Mouse (Mus musculus) cerebellum, adult 2 months (tissue): ENCODE results near the gene Ncbp3. TPM values are rescaled to one million over a fixed set of nuclear protein-coding genes. Genes with fewer than 3 reads are reported as not detected.

Experiments used
- DNase-seq, 2 experiments: peaks; one replicate each; pipeline ENCODE4 v3.0.0; 2021
- H3K27ac ChIP-seq: fragments of 200-500 bp; 2 replicates; pipeline ENCODE4 v1.5.1; 2012; ENCODE audit warnings: low read length, control low read depth, inconsistent platforms; ENCODE audit not compliant: insufficient read depth
- H3K27me3 ChIP-seq: fragments of 200-500 bp; 2 replicates; pipeline ENCODE4 v1.6.1; 2012; ENCODE audit warnings: inconsistent platforms, mild to moderate bottlenecking, low read length, moderate library complexity; ENCODE audit not compliant: control insufficient read depth, insufficient read depth
- H3K4me1 ChIP-seq: fragments of 200-500 bp; 2 replicates; pipeline ENCODE4 v1.6.1; 2011; ENCODE audit warnings: low read length; ENCODE audit not compliant: control insufficient read depth, insufficient read depth
- H3K4me3 ChIP-seq: fragments of 200-500 bp; replicated peaks from 2 replicates; pipeline ENCODE3; 2011; ENCODE audit warnings: mild to moderate bottlenecking, low read depth, low read length, control low read depth; ENCODE audit not compliant: insufficient read depth
- CTCF ChIP-seq: fragments of 200-500 bp; IDR thresholded peaks from 2 replicates; pipeline ENCODE4 v1.5.1; 2011; ENCODE audit warnings: low read depth, mild to moderate bottlenecking, control low read depth, low read length, moderate library complexity, borderline replicate concordance; ENCODE audit not compliant: insufficient read depth
- POLR2A ChIP-seq: fragments of 200-500 bp; IDR thresholded peaks from 2 replicates; pipeline ENCODE4 v1.6.1; 2011; ENCODE audit warnings: low read length, control low read depth, borderline replicate concordance; ENCODE audit not compliant: insufficient read depth
- WGBS: fragments of 180-500 bp; shearing (Covaris S2); methylation state at CpG from one replicate; pipeline ENCODE4 v1.1.7; 2018; 5-methylcytosine and 5-hydroxymethylcytosine counted together
- polyA plus RNA-seq: library from polyadenylated mRNA; depleted of rRNA; stranded (reverse); fragments of >200 nt; gene quantifications from 2 replicates; pipeline ENCODE4 v1.2.3, GENCODE M21; 2012

The Ncbp3 gene
- polyA plus RNA-seq, 1 experiment: 6.4 TPM

DNA sequence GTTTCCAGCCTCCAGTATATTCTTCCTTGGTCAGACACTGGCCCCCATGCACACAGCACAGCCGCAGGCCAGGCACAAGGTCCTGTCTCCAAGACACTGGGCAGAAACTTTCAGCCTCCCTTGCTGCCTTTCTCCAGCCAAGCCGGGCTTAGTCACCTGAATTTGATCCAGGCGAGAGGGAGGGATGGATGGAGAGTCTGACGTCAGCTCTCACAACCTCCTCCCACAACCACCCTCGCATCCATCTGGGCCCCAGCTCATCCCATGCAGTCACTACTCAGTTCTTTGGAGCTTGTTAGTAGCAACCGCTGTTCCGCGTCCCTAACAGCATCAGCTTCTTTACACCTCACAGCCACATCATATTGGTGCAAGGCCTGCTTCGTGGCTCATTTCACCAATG is 24.5 kb upstream of the Ncbp3 start:
- Histone ChIP-seq H3K4me3 (no peak overlapping the region), H3K27me3 (no peaks in the 10 kb centered on the region), H3K27ac (peak overlapping the region; percentile 14), H3K4me1 (peaks cover 47% of the 10 kb centered on the region)
- TF ChIP-seq CTCF (no peak), POLR2A (no peak)
- DNase-seq: peak; percentile 86 to 93
- WGBS: 16% methylated on average over 9 of the region's 9 CpGs

DNA sequence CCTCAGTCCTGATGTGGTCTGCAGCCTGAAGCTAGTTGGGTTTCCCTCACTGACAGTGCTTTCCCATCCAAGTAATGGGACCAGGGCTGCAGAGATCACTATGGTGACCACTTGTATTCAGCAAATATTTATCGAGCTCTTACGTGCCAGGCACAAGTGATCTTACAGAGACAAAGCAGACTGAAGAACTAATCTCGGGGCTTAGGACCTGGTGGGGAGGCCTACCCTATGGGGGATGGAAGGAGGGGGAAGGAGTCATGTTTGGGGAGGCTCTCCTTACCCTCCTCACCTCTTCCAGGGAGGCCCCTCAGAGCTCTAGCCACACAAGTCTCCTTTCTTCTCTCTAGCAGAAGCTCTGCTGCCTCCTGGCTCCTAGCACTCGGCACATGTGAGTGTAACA is 23.8 kb upstream of the Ncbp3 start:
- Histone ChIP-seq H3K4me1 (peaks cover 47% of the 10 kb centered on the region), H3K27me3 (no peaks in the 10 kb centered on the region), H3K27ac (0 out of 2 replicates have a peak overlapping the region, but pooled peaks have one; percentile 0), H3K4me3 (no peak overlapping the region)
- 57% methylated on average over 4 of the region's 4 CpGs for WGBS
- TF ChIP-seq CTCF: no peak
- no peak for DNase-seq

DNA sequence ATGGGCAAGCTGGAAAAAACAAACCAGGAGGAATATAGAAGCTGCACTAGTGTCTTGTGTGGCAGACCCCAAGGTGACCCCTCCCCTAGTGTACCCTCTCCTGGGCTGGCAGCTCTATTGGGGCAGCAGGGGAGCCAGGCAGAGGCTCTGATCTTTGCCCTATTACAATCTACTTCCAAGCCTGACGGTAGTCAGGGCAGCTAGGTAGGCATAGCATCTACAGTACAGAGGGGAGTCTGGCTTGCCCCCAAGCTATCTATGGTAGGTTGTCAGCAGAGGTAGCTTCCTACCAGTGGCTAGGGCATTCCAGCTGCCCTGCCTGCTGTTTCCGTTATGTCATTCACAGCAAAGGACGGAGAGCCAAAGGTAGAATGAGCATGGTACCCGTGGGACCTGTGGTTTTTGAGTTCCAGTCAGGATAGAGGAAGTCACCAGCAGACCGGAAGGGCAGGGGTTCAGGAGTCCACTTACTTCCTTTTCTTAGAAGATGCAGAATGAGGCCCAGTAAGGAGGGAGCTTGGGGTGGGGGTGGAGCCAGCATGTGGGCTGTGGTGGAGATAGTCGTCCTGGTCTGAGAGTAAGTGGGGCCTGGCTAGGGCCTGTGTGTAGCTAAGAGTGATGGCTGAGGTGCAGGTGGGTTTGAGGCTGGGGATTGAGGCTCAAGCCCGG is 23.2 kb upstream of the Ncbp3 start:
- DNase-seq: no peak
- no peak overlapping the region for H3K4me3 ChIP-seq
- peaks cover 47% of the 10 kb centered on the region for H3K4me1 ChIP-seq
- 82% methylated on average over 7 of the region's 7 CpGs for WGBS
- no peaks in the 10 kb centered on the region for H3K27me3 ChIP-seq
- TF ChIP-seq POLR2A (no peak), CTCF (no peak)
- H3K27ac ChIP-seq: no peak overlapping the region

DNA sequence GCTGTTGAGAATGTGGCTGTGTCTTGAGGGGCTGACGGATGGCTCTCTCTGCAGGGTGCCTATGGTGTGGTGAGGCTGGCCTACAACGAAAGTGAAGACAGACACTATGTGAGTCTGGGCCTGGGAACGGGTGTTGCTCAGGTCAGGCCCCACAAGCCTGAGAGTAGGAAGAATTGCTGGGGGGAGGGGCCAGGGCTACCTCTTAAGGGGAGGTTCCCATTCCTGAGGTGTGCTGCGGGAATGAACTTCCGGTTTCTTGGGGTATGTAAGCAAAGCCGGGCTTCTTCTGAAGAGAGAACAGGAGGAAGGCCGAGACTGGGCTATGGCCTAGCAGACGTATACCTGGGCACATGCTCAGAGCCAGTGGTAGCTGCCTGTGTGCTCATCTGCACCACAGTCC is 20.6 kb upstream of the Ncbp3 start:
- Histone ChIP-seq H3K27me3 (no peaks in the 10 kb centered on the region), H3K4me1 (peaks cover 22% of the 10 kb centered on the region), H3K4me3 (no peak overlapping the region), H3K27ac (no peak overlapping the region)
- TF ChIP-seq POLR2A: no peak
- TF ChIP-seq CTCF: no peak
- no peak for DNase-seq
- WGBS: 64% methylated on average over 8 of the region's 8 CpGs

DNA sequence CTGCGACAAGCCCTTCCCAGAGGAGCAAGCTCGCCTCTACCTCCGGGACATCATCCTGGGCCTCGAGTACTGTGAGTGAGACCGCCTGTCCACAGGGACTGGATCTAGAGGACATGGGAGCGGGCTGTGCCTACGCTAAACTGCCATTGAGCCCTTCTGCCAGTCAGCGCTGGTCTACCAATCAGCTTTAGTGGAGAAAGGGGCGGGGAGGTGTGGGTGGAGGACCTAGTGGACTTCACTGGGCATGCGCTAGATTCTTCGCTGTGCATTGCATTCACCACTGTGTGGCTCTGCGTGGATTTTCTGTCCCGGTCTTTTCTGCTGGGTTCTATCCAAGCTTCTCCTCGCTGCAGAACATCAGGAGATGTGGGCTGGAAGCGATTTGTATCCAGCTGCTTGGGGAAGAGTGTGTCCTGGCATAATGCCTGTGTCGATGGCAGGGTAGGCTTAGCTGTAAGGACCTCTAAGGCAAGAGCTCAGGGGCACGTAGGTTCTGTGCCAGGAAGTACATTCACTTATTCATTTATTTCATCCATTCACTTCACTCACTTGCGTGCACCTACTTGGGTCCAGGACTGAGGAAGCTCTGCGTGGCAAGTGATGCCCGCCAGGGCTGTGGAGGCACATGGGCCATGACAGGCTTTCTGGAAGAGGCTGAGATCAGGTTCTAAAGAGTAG is 16.6 kb upstream of the Ncbp3 start:
- no peaks in the 10 kb centered on the region for H3K27me3 ChIP-seq
- H3K4me1 ChIP-seq: no peaks in the 10 kb centered on the region
- TF ChIP-seq POLR2A: peak; percentile 53; the same call in 1 of the 2 replicates
- TF ChIP-seq CTCF: no peak
- peak overlapping the region; percentile 65 for H3K4me3 ChIP-seq
- 12% methylated on average over 20 of the region's 20 CpGs for WGBS
- DNase-seq: peak; percentile 87 to 93
- 0 out of 2 replicates have a peak overlapping the region, but pooled peaks have one; percentile 9 for H3K27ac ChIP-seq

DNA sequence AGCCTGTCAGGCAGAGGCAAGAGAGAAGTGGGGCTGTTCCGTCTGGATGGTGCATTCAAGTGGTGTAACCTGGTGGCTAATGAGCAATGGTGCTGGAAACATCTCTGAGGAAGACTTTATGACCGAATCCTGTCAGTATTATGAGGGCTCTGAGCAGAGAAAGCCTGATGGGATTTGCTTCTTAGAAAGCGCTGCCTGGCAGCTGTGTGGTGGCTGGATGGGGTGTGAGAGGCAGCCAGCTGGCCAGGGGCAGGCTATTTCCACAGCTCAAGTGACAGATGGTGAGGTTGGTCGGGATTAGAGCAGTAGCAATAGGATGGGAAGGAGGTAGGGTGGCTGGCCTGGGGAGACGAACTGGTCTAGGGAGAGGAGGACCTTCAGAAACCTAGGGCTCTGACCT is 16.0 kb upstream of the Ncbp3 start:
- 40% methylated on average over 5 of the region's 5 CpGs for WGBS
- TF ChIP-seq POLR2A (no peak), CTCF (no peak)
- Histone ChIP-seq H3K27ac (no peak overlapping the region), H3K27me3 (no peaks in the 10 kb centered on the region), H3K4me1 (no peaks in the 10 kb centered on the region), H3K4me3 (no peak overlapping the region)
- no peak for DNase-seq

DNA sequence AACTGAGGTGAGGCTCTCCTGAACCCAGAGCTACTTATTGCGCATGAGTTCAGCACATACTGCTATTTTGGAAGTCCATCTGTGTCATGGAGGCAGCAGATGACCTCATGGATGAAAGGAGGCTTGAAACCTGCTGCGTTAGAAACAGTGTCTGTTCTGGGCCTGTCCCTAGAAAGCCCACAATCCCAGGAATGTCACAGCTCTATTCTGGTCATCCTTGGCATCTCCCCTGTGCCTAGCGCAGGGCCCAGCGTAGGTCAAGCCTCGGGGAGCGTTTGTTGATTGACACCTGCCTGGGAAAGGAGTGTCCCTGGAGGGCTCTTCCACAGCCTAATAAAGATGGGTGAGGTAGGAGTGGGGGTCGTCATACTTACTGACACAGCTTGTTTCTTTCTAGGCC is 11.5 kb upstream of the Ncbp3 start:
- no peak for DNase-seq
- WGBS: 77% methylated on average over 7 of the region's 7 CpGs
- Histone ChIP-seq H3K27me3 (no peaks in the 10 kb centered on the region), H3K4me3 (no peak overlapping the region), H3K4me1 (0 out of 2 replicates have a peak, but pooled peaks cover 3% of the 10 kb centered on the region), H3K27ac (no peak overlapping the region)
- TF ChIP-seq POLR2A: no peak
- TF ChIP-seq CTCF: no peak

DNA sequence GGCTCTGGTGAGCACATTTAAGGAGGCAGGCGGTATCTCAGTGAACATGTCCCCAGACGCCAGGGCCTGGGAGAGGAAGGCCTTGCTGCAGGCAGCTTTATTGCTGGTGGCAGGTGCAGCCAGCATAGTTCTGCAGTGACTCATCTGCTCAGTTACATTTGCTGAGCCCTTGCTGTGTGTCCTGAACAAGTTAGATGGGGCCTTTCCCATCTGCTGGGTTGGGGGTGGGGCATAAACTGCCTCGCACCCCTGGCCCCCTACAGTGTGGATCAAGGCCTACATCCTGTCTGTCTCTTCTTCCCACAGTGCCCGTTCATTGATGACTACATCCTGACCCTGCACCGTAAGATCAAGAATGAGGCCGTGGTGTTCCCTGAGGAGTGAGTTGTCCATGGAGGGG is 10.7 kb upstream of the Ncbp3 start:
- no peak for TF ChIP-seq CTCF
- no peak for TF ChIP-seq POLR2A
- H3K4me3 ChIP-seq: no peak overlapping the region
- H3K27me3 ChIP-seq: no peaks in the 10 kb centered on the region
- WGBS: 36% methylated on average over 6 of the region's 6 CpGs
- no peak for DNase-seq
- 0 out of 2 replicates have a peak, but pooled peaks cover 3% of the 10 kb centered on the region for H3K4me1 ChIP-seq
- H3K27ac ChIP-seq: no peak overlapping the region
